Mouse (Mus musculus): ENCODE measurements around the gene Gja1.
"Not testable (repeated sequence)": the region's sequence is repeated elsewhere in the genome, so short reads cannot be mapped to it uniquely, and the experiment has no call there.

The Gja1 gene

GRCm38 (mm10) chr10:56401396-56401795, 24.3 kb downstream of the Gja1 start:
- in situ Hi-C loops (cut with MboI; ENCODE audit: low pct_unique_long_range_greater_than_20kb in 1 of 2, low sequenced_read_pairs in 2 of 2, unreplicated experiment in 1 of 2), result not testable (repeated sequence)

GRCm38 (mm10) chr10:56405934-56406333, 28.8 kb downstream of the Gja1 start:
- in situ Hi-C loops (cut with MboI; ENCODE audit: low pct_unique_long_range_greater_than_20kb in 1 of 2, low sequenced_read_pairs in 2 of 2, unreplicated experiment in 1 of 2), result no loop called here

GRCm38 (mm10) chr10:56406386-56407130, 29.4 kb downstream of the Gja1 start:
- in situ Hi-C loops (cut with MboI; ENCODE audit: low pct_unique_long_range_greater_than_20kb in 1 of 2, low sequenced_read_pairs in 2 of 2, unreplicated experiment in 1 of 2), result no loop called here

GRCm38 (mm10) chr10:56415894-56416570, 38.9 kb downstream of the Gja1 start:
- in situ Hi-C loops (cut with MboI; ENCODE audit: low pct_unique_long_range_greater_than_20kb in 1 of 2, low sequenced_read_pairs in 2 of 2, unreplicated experiment in 1 of 2), result no loop called here

- in situ Hi-C loops (cut with MboI; ENCODE audit: low pct_unique_long_range_greater_than_20kb in 1 of 2, low sequenced_read_pairs in 2 of 2, unreplicated experiment in 1 of 2), result no loop called here
Observed at GRCm38 (mm10) chr10:56422518-56422917, 45.4 kb downstream of the Gja1 start.

GRCm38 (mm10) chr10:56425016-56425798, 48.1 kb downstream of the Gja1 start:
- in situ Hi-C loops (cut with MboI; ENCODE audit: low pct_unique_long_range_greater_than_20kb in 1 of 2, low sequenced_read_pairs in 2 of 2, unreplicated experiment in 1 of 2), result loop anchor here in 1 of 2 experiments (5.0 kb wide), 1 partner anchor 62 kb away; no protein-coding TSS in a partner anchor

- in situ Hi-C loops (cut with MboI; ENCODE audit: low pct_unique_long_range_greater_than_20kb in 1 of 2, low sequenced_read_pairs in 2 of 2, unreplicated experiment in 1 of 2), result loop anchor here in 1 of 2 experiments (5.0 kb wide), 1 partner anchor 61 kb away; no protein-coding TSS in a partner anchor
Observed at GRCm38 (mm10) chr10:56426369-56426768, 49.2 kb downstream of the Gja1 start.

- in situ Hi-C loops (cut with MboI; ENCODE audit: low pct_unique_long_range_greater_than_20kb in 1 of 2, low sequenced_read_pairs in 2 of 2, unreplicated experiment in 1 of 2), result loop anchor here in 1 of 2 experiments (5.0 kb wide), 1 partner anchor 60 kb away; no protein-coding TSS in a partner anchor
Observed at GRCm38 (mm10) chr10:56427382-56427781, 50.3 kb downstream of the Gja1 start.

GRCm38 (mm10) chr10:56427827-56428226, 50.7 kb downstream of the Gja1 start:
- in situ Hi-C loops (cut with MboI; ENCODE audit: low pct_unique_long_range_greater_than_20kb in 1 of 2, low sequenced_read_pairs in 2 of 2, unreplicated experiment in 1 of 2), result loop anchor here in 1 of 2 experiments (5.0 kb wide), 1 partner anchor 59 kb away; no protein-coding TSS in a partner anchor

GRCm38 (mm10) chr10:56429011-56429410, 51.9 kb downstream of the Gja1 start:
- in situ Hi-C loops (cut with MboI; ENCODE audit: low pct_unique_long_range_greater_than_20kb in 1 of 2, low sequenced_read_pairs in 2 of 2, unreplicated experiment in 1 of 2), result loop anchor here in 1 of 2 experiments (5.0 kb wide), 1 partner anchor 58 kb away; no protein-coding TSS in a partner anchor

- in situ Hi-C loops (cut with MboI; ENCODE audit: low pct_unique_long_range_greater_than_20kb in 1 of 2, low sequenced_read_pairs in 2 of 2, unreplicated experiment in 1 of 2), result no loop called here
Observed at GRCm38 (mm10) chr10:56431600-56432389, 54.7 kb downstream of the Gja1 start.

GRCm38 (mm10) chr10:56432390-56432709, 55.2 kb downstream of the Gja1 start:
- in situ Hi-C loops (cut with MboI; ENCODE audit: low pct_unique_long_range_greater_than_20kb in 1 of 2, low sequenced_read_pairs in 2 of 2, unreplicated experiment in 1 of 2), result no loop called here

GRCm38 (mm10) chr10:56437290-56437689, 60.2 kb downstream of the Gja1 start:
- in situ Hi-C loops (cut with MboI; ENCODE audit: low pct_unique_long_range_greater_than_20kb in 1 of 2, low sequenced_read_pairs in 2 of 2, unreplicated experiment in 1 of 2), result no loop called here

GRCm38 (mm10) chr10:56439638-56440037, 62.5 kb downstream of the Gja1 start:
- in situ Hi-C loops (cut with MboI; ENCODE audit: low pct_unique_long_range_greater_than_20kb in 1 of 2, low sequenced_read_pairs in 2 of 2, unreplicated experiment in 1 of 2), result no loop called here

- in situ Hi-C loops (cut with MboI; ENCODE audit: low pct_unique_long_range_greater_than_20kb in 1 of 2, low sequenced_read_pairs in 2 of 2, unreplicated experiment in 1 of 2), result no loop called here
Observed at GRCm38 (mm10) chr10:56444457-56444856, 67.3 kb downstream of the Gja1 start.

GRCm38 (mm10) chr10:56449030-56449429, 71.9 kb downstream of the Gja1 start:
- in situ Hi-C loops (cut with MboI; ENCODE audit: low pct_unique_long_range_greater_than_20kb in 1 of 2, low sequenced_read_pairs in 2 of 2, unreplicated experiment in 1 of 2), result no loop called here

Measured in mouse embryonic stem cell (cell line).